Comparison of ENCODE assay signal across 17 mouse cellular contexts in genomic region chr10:98628191-98628590, GRCm38 (mm10).
"Had no signal": no experiment of that assay in that cellular context is flagged by ENCODE, and none has a peak within 500 bp of the region (broad histone marks: within the 10 kb centered on the region; RNA-seq: fewer than 3 reads in every experiment).

No protein-coding gene starts in this region.

- DNase-seq: lung, adult 18-20 months; lung, embryonic 14.5 days; lung, postnatal 10 days; lung, postnatal 4 days; retina, postnatal 1 day; right cerebral cortex, adult 18-20 months; right cerebral cortex, postnatal 25 days; right cerebral cortex, postnatal 4 days; spleen, adult 18-20 months; thymus, adult 2 months; thymus, postnatal 25 days; thymus, postnatal 4 days had no signal

- H3K9ac ChIP-seq: lung, embryonic 14.5 days; midbrain, embryonic 13.5 days; midbrain, embryonic 15.5 days; neural tube, embryonic 13.5 days; neural tube, embryonic 15.5 days had no signal

- H3K27me3 ChIP-seq: midbrain, embryonic 13.5 days; midbrain, embryonic 15.5 days; neural tube, embryonic 13.5 days; neural tube, embryonic 15.5 days had no signal

- H3K4me1 ChIP-seq: midbrain, embryonic 13.5 days; midbrain, embryonic 15.5 days; neural tube, embryonic 13.5 days had no signal

- H3K36me3 ChIP-seq: midbrain, embryonic 13.5 days; midbrain, embryonic 15.5 days; neural tube, embryonic 13.5 days; neural tube, embryonic 15.5 days had no signal

- H3K4me3 ChIP-seq: midbrain, embryonic 13.5 days; midbrain, embryonic 15.5 days; neural tube, embryonic 13.5 days; neural tube, embryonic 15.5 days had no signal

- ATAC-seq: midbrain, embryonic 13.5 days; midbrain, embryonic 15.5 days had no signal

- H3K9me3 ChIP-seq: midbrain, embryonic 13.5 days; midbrain, embryonic 15.5 days; neural tube, embryonic 13.5 days; neural tube, embryonic 15.5 days had no signal

- H3K27ac ChIP-seq: midbrain, embryonic 13.5 days; midbrain, embryonic 15.5 days; neural tube, embryonic 13.5 days; neural tube, embryonic 15.5 days had no signal

- H3K4me2 ChIP-seq: lung, embryonic 14.5 days; midbrain, embryonic 11.5 days; midbrain, embryonic 13.5 days; midbrain, embryonic 15.5 days; neural tube, embryonic 13.5 days; neural tube, embryonic 15.5 days had no signal
